Mouse (Mus musculus) regulatory T cell (primary cell): ENCODE data around the gene Pgghg.

Experiments used
- in situ Hi-C: fragments of 300-600 bp; cut with MboI, MseI; formaldehyde crosslinking; loops from one replicate; pipeline ENCODE4 v1.15.1; 2025; ENCODE audit warnings: high pct_unique_total_duplicates

The Pgghg gene

GRCm38 (mm10) chr7:140941222-140942051 lies at the start of gene Pgghg:
Pgghg (plus strand) TSS chr7:140941391.
- in situ Hi-C loops, result no loop called here

- in situ Hi-C loops, result no loop called here
Observed at GRCm38 (mm10) chr7:140894031-140894430, 47.2 kb upstream of the Pgghg start.

DNA sequence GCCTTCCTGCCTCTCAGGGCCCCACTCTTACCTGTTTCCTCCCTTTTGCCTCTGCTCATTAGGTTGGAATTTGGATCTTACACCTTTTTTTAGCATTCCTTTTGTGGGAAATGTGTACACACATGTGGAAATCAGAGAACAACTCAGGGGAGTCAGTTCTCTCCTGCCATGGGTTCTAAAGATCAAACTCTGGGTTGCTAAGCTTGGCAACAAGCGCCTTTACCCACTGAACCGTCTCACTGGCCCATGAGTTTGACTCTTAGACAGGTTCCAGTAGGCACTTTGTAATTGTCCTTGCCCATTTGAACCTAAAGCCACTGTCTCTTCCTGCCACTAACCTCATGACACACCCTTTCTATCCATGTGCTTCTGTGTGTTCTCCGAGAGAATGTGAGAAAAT lies 46.6 kb upstream of the Pgghg start:
- in situ Hi-C loops, result no loop called here

- in situ Hi-C loops, result no loop called here
Observed at GRCm38 (mm10) chr7:140897863-140898262, 43.3 kb upstream of the Pgghg start.

- in situ Hi-C loops, result no loop called here
Observed at GRCm38 (mm10) chr7:140899121-140899520, 42.1 kb upstream of the Pgghg start.

GRCm38 (mm10) chr7:140900220-140900619 lies 41.0 kb upstream of the Pgghg start, which contains the start of gene Cox8b:
Cox8b (minus strand) TSS chr7:140900446.
- in situ Hi-C loops, result loop anchor here (5.0 kb wide), 1 partner anchor 58 kb away; no protein-coding TSS in a partner anchor

DNA sequence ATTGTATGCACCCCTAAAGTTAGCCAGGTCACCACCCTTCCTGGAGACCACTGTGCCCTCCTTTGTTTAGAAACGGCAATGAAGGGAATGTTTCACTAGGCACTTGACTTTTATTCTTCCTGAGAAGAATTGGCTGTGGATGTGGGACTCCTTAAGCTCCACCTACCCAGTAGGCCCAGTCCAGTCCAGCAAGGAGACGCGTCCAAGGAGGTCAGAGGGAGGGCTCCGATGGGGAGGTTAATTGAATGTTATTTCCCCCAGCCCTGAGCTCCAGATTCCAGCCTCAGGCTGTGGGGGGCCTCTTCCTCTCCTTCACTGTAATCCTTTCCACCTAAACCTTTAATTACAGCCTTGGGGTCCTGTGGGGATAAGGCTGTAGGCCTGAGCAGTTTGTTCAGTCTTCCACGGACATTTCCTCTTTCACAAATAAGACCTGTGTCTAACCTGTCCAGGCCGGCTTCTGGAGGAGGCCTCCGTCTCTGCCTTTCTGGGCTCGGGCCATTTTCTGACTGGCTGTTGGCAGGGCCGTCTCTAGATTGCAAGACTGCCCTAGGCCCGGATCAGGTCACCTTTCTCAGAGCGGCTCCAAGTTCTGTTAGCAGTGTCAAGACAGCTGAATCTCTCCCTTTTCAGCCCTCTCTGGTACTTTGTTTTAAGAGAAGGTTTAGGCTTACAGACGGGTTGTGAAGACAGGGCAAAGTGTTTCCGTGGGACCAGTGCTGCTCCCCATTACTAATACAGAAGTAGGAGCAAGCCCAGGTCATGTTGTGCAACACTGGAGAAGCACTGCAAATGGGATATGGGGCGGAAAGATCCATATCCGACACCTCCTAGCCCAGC lies 38.9 kb upstream of the Pgghg start:
- in situ Hi-C loops, result loop anchor here (5.0 kb wide), 1 partner anchor 60 kb away; no protein-coding TSS in a partner anchor

DNA sequence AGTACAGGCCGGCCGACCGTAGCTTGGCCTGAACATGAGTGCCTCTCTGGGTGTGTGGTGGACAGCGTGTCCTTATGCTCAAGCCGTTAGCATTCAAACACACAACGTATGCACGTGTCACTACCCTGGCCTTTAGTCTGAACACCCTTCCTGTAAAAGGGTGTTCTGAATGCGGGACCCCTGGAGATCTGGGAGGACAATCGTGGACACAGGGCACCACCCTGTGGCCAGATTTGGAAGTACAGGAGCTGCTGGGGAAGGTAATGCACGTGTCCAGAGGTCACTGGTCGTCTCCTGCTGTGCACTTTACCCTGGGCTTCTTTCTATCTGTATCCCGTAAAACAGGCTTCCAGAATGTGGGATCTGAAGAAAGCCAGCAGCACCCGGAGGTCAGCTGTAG lies 38.0 kb upstream of the Pgghg start:
- in situ Hi-C loops, result loop anchor here (5.0 kb wide), 1 partner anchor 61 kb away; no protein-coding TSS in a partner anchor

- in situ Hi-C loops, result no loop called here
Observed at GRCm38 (mm10) chr7:140905642-140906081, 35.5 kb upstream of the Pgghg start.

GRCm38 (mm10) chr7:140907131-140907530 lies 34.1 kb upstream of the Pgghg start:
- in situ Hi-C loops, result no loop called here

DNA sequence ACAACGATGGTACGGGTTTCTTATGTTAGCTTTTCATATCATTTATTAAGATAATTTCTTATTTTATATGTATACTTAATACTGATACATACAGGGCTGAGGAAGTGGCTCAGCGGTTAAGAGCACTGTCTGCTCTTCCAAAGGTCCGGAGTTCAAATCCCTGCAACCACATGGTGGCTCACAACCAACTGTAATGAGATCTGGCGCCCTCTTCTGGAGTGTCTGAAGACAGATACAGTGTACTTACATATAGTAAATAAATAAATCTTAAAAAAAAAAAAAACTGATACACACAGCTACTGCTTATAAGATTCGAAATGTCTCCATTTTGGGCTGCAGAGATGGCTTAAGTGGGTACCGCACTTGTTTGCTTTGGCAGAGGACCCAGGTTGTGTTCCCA lies 33.5 kb upstream of the Pgghg start:
- in situ Hi-C loops, result no loop called here

GRCm38 (mm10) chr7:140908181-140908580 lies 33.0 kb upstream of the Pgghg start:
- in situ Hi-C loops, result no loop called here

- in situ Hi-C loops, result no loop called here
Observed at GRCm38 (mm10) chr7:140908634-140909107, 32.5 kb upstream of the Pgghg start.

- in situ Hi-C loops, result no loop called here
Observed at GRCm38 (mm10) chr7:140912293-140912692, 28.9 kb upstream of the Pgghg start.

DNA sequence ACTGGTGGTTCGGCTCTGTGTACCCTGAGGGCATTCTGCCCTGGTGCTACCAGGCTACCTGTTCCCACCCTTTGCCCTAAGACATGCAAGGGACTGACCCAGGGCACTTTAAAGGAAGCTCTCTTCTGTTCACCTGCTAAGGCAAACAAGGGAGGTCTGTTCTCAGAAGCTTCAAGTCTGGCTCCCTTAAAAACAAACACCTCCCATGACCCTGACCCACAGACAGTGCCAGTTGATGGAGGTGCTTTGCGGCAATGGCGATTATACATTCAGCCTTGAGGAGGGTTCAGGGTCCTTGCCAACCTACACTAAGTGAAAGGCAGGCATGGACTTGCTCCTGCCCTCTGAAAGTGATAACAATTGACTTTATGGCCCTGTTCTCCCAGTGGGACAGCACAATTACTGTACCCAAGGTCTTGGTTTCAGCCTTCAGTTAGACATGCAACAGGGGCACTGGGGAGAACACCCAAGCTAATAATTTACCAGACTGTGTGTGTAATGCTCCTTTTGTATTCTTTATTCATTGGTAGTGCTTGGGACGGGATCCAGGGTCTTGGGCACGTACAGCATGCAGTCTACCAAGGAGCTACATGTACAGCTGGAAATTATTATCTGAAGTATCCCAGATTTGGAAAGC lies 28.2 kb upstream of the Pgghg start:
- in situ Hi-C loops, result no loop called here

GRCm38 (mm10) chr7:140914031-140914690 lies 27.0 kb upstream of the Pgghg start:
- in situ Hi-C loops, result no loop called here

- in situ Hi-C loops, result no loop called here
Observed at GRCm38 (mm10) chr7:140919911-140920310, 21.3 kb upstream of the Pgghg start.

GRCm38 (mm10) chr7:140920418-140921029 lies 20.7 kb upstream of the Pgghg start, which contains the start of gene Nlrp6:
Nlrp6 (plus strand) TSS chr7:140920902.
- in situ Hi-C loops, result no loop called here

- in situ Hi-C loops, result no loop called here
Observed at GRCm38 (mm10) chr7:140921225-140921975, 19.8 kb upstream of the Pgghg start.
